Mouse (Mus musculus): ENCODE results near the gene Ccl3. TPM values are rescaled to one million over a fixed set of nuclear protein-coding genes. Genes with fewer than 3 reads are reported as not detected.

Ccl3 gene
- polyA plus RNA-seq (2014; fragmentation: Nextera tagmentation; extraction: Ambion mirVana), result 1.00 and 2.4 TPM in 2 replicates

DNA sequence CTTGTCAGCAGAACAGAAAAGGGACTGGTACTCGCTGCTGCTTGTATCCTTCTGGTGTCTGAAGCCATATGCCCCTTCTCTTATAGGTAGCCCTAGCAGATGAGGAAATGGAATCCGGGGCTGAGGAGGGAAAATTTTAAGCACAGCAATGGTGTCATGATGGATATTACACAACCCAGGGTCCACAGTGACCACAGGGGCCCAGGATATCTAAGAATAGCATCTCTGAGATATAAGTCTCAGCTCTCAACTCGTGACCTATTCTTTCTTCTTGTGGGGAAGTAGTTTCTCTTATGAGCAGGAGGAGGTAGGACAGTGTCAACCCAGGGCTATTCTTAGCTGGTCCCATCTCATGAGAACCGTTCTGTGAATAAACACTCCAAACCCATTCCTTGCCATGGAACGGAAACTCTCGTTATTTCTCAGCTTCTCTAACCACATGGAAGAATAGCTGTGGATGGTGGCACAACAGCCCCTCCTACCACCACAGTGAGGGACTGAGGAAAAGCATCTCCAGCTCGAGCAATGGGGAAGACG, at the start of gene Ccl3:
Gene Ccl3, minus strand, starts transcription at position 51 of the 537 bp plus-strand sequence.
- no peaks in the 10 kb centered on the region for H3K27me3 ChIP-seq (ENCODE audit: control insufficient read depth, insufficient read depth, low read length)
- no peak for DNase-seq
- ATAC-seq (ENCODE audit: low FRiP score, low TSS enrichment), result no peak
- no peak within 1 kb of the TSS for H3K4me2 ChIP-seq (ENCODE audit: low read length)
- no peaks in the 10 kb centered on the region for H3K9me3 ChIP-seq (ENCODE audit: control insufficient read depth, low read length)
- 81% methylated on average over 8 of the region's 8 CpGs for WGBS
- no peaks in the 10 kb centered on the region for H3K4me1 ChIP-seq (ENCODE audit: control insufficient read depth, insufficient read depth, low read length)
- no peak within 1 kb of the TSS for H3K9ac ChIP-seq (replicated peaks; ENCODE audit: low read length)
- no peak within 1 kb of the TSS for H3K27ac ChIP-seq (replicated peaks; ENCODE audit: low read depth, low read length)
- H3K36me3 ChIP-seq (ENCODE audit: control insufficient read depth, insufficient read depth, low read length), result no peaks in the 10 kb centered on the region
- no peak within 1 kb of the TSS for H3K4me3 ChIP-seq (replicated peaks; ENCODE audit: low read depth, low read length)

DNA sequence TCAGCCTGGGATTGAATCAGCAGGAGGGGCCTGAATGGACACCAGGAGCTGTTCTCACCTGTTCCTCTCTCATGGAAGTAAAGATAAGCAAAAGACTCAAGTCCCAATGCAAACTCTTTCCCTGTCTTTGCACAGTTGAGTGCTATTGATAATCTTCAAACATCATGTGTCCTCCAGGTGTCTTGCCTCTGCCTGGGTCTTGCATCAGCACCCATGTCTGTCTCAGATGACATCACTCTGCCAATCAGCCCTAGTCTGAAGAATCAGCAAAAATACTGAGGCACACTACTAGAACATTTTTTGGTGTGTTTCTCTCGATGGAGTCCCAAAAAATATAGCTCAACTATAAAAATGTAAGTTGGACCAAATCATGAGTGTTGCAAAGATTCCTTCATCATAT, 42.9 kb upstream of the Ccl3 start:
- H3K4me3 ChIP-seq (replicated peaks; ENCODE audit: low read depth, low read length), result no peak overlapping the region
- no peak overlapping the region for H3K4me2 ChIP-seq (ENCODE audit: low read length)
- DNase-seq (no peak), ATAC-seq (ENCODE audit: low FRiP score, low TSS enrichment) (no peak)
- no peaks in the 10 kb centered on the region for H3K27me3 ChIP-seq (ENCODE audit: control insufficient read depth, insufficient read depth, low read length)
- no peak overlapping the region for H3K9ac ChIP-seq (replicated peaks; ENCODE audit: low read length)
- H3K9me3 ChIP-seq (ENCODE audit: control insufficient read depth, low read length), result no peaks in the 10 kb centered on the region
- 68% methylated on average over 1 of the region's 1 CpGs for WGBS
- H3K4me1 ChIP-seq (ENCODE audit: control insufficient read depth, insufficient read depth, low read length), result no peaks in the 10 kb centered on the region
- H3K27ac ChIP-seq (replicated peaks; ENCODE audit: low read depth, low read length), result no peak overlapping the region
- H3K36me3 ChIP-seq (ENCODE audit: control insufficient read depth, insufficient read depth, low read length), result no peaks in the 10 kb centered on the region

DNA sequence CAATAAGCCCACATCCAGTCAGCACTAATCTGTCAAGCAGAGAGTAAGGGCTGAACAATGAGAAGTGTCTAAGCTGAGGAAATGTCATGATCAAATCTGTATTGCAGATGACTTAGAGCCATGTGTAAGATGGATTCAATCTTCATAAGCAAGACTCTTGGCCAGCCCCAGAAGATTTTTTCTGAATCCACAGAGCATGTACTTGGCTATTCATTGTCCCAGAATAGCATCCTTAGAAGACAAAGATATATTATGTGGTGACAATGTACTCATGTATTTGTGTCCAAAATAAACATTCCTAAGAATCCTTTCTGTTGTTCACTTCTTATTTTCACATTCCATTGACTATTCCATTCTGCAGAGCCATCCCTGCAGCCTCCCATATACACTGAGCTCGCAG, 40.8 kb upstream of the Ccl3 start:
- no peak overlapping the region for H3K27ac ChIP-seq (replicated peaks; ENCODE audit: low read depth, low read length)
- 86% methylated on average over 1 of the region's 1 CpGs for WGBS
- H3K4me1 ChIP-seq (ENCODE audit: control insufficient read depth, insufficient read depth, low read length), result no peaks in the 10 kb centered on the region
- no peak for ATAC-seq (ENCODE audit: low FRiP score, low TSS enrichment)
- DNase-seq, result no peak
- H3K4me2 ChIP-seq (ENCODE audit: low read length), result no peak overlapping the region
- no peak overlapping the region for H3K9ac ChIP-seq (replicated peaks; ENCODE audit: low read length)
- H3K36me3 ChIP-seq (ENCODE audit: control insufficient read depth, insufficient read depth, low read length), result no peaks in the 10 kb centered on the region
- H3K4me3 ChIP-seq (replicated peaks; ENCODE audit: low read depth, low read length), result no peak overlapping the region
- H3K9me3 ChIP-seq (ENCODE audit: control insufficient read depth, low read length), result no peaks in the 10 kb centered on the region
- H3K27me3 ChIP-seq (ENCODE audit: control insufficient read depth, insufficient read depth, low read length), result no peaks in the 10 kb centered on the region

DNA sequence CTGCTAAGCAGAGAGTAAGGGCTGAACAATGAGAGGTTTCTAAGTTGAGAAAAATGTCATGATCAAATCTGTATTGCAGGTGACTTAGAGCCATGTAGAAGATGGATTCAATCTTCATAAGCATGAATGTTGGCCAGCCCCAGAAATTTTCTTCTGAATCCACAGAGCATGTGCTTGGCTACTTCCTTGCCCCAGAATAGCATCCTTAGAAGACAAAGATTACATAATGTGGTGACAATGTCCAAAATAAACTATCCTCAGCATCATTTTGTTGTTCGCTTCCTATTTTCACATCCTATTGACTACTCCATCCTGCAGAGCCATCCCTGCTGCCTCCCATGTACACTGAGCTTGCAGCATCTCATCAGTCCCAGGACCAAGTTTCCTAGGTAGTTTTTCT, 26.5 kb upstream of the Ccl3 start:
- whole genome bisulfite sequencing, result 94% methylated on average over 1 of the region's 1 CpGs
- no peak for ATAC-seq (ENCODE audit: low FRiP score, low TSS enrichment)
- Histone ChIP-seq H3K36me3 (ENCODE audit: control insufficient read depth, insufficient read depth, low read length) (no peaks in the 10 kb centered on the region), H3K27ac (replicated peaks; ENCODE audit: low read depth, low read length) (no peak overlapping the region), H3K27me3 (ENCODE audit: control insufficient read depth, insufficient read depth, low read length) (no peaks in the 10 kb centered on the region), H3K4me3 (replicated peaks; ENCODE audit: low read depth, low read length) (no peak overlapping the region), H3K4me2 (ENCODE audit: low read length) (no peak overlapping the region), H3K9me3 (ENCODE audit: control insufficient read depth, low read length) (no peaks in the 10 kb centered on the region), H3K4me1 (ENCODE audit: control insufficient read depth, insufficient read depth, low read length) (no peaks in the 10 kb centered on the region), H3K9ac (replicated peaks; ENCODE audit: low read length) (no peak overlapping the region)
- DNase-seq, result no peak

DNA sequence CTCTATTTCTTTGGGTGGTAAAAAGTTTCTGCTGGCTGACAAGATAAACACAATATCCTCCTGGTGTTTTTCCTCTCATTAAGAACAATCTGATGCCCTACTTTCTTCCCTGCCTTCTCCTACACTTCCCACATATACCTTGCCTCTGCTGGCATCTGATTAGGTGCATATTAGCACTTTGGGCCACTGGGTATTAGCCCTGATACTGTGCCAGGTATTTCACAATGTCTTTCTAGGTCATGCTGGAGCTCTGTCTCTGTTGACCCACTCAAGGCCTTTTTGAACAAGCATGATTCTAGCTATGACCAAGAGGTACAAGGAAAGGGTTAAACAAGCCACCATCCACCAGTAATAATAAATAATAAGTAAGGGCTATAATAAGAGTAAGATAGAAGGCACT, 22.6 kb upstream of the Ccl3 start:
- no peaks in the 10 kb centered on the region for H3K36me3 ChIP-seq (ENCODE audit: control insufficient read depth, insufficient read depth, low read length)
- no peak overlapping the region for H3K4me3 ChIP-seq (replicated peaks; ENCODE audit: low read depth, low read length)
- H3K9ac ChIP-seq (replicated peaks; ENCODE audit: low read length), result no peak overlapping the region
- no peak overlapping the region for H3K27ac ChIP-seq (replicated peaks; ENCODE audit: low read depth, low read length)
- no peaks in the 10 kb centered on the region for H3K27me3 ChIP-seq (ENCODE audit: control insufficient read depth, insufficient read depth, low read length)
- DNase-seq, result no peak
- no peaks in the 10 kb centered on the region for H3K4me1 ChIP-seq (ENCODE audit: control insufficient read depth, insufficient read depth, low read length)
- no peak for ATAC-seq (ENCODE audit: low FRiP score, low TSS enrichment)
- no peak overlapping the region for H3K4me2 ChIP-seq (ENCODE audit: low read length)
- H3K9me3 ChIP-seq (ENCODE audit: control insufficient read depth, low read length), result no peaks in the 10 kb centered on the region

DNA sequence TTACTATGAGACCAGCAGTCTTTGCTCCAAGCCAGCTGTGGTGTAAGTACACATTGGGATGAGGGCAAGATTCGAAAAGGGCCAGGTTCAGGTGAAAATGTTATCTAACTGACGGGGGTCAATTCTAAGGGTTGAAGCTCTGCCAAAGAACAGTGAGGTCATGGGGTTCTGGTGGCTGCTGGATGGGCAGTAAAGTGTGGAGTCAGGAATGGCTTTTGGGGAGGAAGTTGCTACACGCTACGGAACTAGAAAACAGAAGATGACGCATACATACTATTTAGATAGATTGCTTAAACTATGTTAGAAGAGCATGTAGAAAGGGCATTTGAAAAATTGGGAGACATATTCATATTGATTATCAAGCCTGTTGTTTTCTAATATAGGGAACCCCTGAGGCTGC, 14.4 kb upstream of the Ccl3 start:
- Histone ChIP-seq H3K9me3 (ENCODE audit: control insufficient read depth, low read length) (no peaks in the 10 kb centered on the region), H3K36me3 (ENCODE audit: control insufficient read depth, insufficient read depth, low read length) (no peaks in the 10 kb centered on the region), H3K27ac (replicated peaks; ENCODE audit: low read depth, low read length) (no peak overlapping the region), H3K4me1 (ENCODE audit: control insufficient read depth, insufficient read depth, low read length) (no peaks in the 10 kb centered on the region), H3K27me3 (ENCODE audit: control insufficient read depth, insufficient read depth, low read length) (no peaks in the 10 kb centered on the region), H3K4me2 (ENCODE audit: low read length) (no peak overlapping the region), H3K9ac (replicated peaks; ENCODE audit: low read length) (no peak overlapping the region), H3K4me3 (replicated peaks; ENCODE audit: low read depth, low read length) (no peak overlapping the region)
- DNase-seq (no peak), ATAC-seq (ENCODE audit: low FRiP score, low TSS enrichment) (no peak)
- WGBS, result 91% methylated on average over 5 of the region's 5 CpGs

DNA sequence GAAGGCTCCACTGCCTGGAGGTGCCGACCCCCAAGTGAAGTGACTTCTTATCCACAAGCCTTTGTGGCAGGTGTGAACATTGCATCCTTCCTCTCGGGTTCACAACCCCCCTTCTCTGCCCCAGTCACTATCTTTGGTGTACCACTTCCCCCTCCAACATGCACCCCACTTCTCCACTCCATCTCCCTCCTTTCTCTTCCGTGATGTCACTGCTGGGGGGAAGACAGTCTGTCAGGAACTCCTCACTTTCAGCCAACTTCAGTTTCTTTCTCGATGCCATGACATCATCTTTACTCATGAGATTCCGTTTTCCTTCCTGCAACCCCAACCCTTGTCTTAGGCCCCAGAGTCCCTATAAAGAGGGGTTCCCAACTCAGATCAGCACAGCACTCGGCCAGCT, 13.0 kb upstream of the Ccl3 start, which contains the start of gene Ccl4:
Gene Ccl4, plus strand, starts transcription at position 381 of the 400 bp plus-strand sequence.
- Histone ChIP-seq H3K4me1 (ENCODE audit: control insufficient read depth, insufficient read depth, low read length) (no peaks in the 10 kb centered on the region), H3K27ac (replicated peaks; ENCODE audit: low read depth, low read length) (no peak within 1 kb of the TSS), H3K4me3 (replicated peaks; ENCODE audit: low read depth, low read length) (no peak within 1 kb of the TSS), H3K4me2 (ENCODE audit: low read length) (no peak within 1 kb of the TSS), H3K9ac (replicated peaks; ENCODE audit: low read length) (no peak within 1 kb of the TSS), H3K9me3 (ENCODE audit: control insufficient read depth, low read length) (no peaks in the 10 kb centered on the region), H3K27me3 (ENCODE audit: control insufficient read depth, insufficient read depth, low read length) (no peaks in the 10 kb centered on the region), H3K36me3 (ENCODE audit: control insufficient read depth, insufficient read depth, low read length) (no peaks in the 10 kb centered on the region)
- 84% methylated on average over 6 of the region's 6 CpGs for WGBS
- no peak for DNase-seq
- no peak for ATAC-seq (ENCODE audit: low FRiP score, low TSS enrichment)

DNA sequence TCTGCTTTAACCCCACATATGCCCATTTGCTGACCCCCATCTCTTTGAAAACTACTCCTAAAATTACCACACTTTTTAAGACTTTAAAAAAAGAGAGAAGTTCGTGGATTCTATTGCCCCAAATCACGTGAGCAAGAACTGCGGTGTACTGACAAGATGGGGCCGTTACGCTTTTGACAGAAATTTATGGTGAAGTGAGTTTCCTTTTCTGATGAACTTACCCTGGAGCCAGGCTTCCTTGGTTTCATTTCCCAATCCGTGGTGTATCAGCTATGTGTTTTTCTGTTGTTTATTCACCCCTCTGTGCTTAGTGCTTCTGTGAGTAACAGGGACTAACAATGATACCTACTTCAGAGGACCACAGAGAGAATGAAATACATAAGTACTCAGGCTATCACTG, 9.6 kb upstream of the Ccl3 start:
- no peak for DNase-seq
- 85% methylated on average over 6 of the region's 6 CpGs for WGBS
- no peak overlapping the region for H3K9ac ChIP-seq (replicated peaks; ENCODE audit: low read length)
- H3K27me3 ChIP-seq (ENCODE audit: control insufficient read depth, insufficient read depth, low read length), result no peaks in the 10 kb centered on the region
- no peak overlapping the region for H3K27ac ChIP-seq (replicated peaks; ENCODE audit: low read depth, low read length)
- no peaks in the 10 kb centered on the region for H3K9me3 ChIP-seq (ENCODE audit: control insufficient read depth, low read length)
- H3K4me2 ChIP-seq (ENCODE audit: low read length), result no peak overlapping the region
- ATAC-seq (ENCODE audit: low FRiP score, low TSS enrichment), result no peak
- no peak overlapping the region for H3K4me3 ChIP-seq (replicated peaks; ENCODE audit: low read depth, low read length)
- no peaks in the 10 kb centered on the region for H3K4me1 ChIP-seq (ENCODE audit: control insufficient read depth, insufficient read depth, low read length)
- H3K36me3 ChIP-seq (ENCODE audit: control insufficient read depth, insufficient read depth, low read length), result no peaks in the 10 kb centered on the region

DNA sequence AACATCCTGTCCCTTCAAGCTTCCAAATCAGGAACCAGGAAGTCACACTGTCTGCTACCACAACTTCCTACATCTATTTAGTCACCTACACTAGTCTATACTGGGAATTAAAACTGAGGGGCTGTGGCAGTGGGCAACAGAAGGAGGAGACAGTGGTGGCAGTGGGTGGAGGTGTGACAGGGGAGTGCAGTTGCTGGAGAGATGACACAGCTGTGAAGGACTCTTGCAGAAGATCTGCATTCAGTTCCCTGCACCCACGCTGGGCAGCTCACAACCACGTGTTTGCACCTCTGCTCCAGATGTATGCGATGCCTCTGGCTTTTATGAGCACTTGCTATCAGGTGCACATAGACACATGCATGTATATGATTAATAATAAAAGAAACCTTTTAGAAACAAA, 8.4 kb upstream of the Ccl3 start:
- H3K4me3 ChIP-seq (replicated peaks; ENCODE audit: low read depth, low read length), result no peak overlapping the region
- no peak for ATAC-seq (ENCODE audit: low FRiP score, low TSS enrichment)
- 91% methylated on average over 3 of the region's 3 CpGs for WGBS

More for the DNA sequence above, 8.4 kb upstream of the Ccl3 start:
- Histone ChIP-seq H3K4me2 (ENCODE audit: low read length) (no peak overlapping the region), H3K36me3 (ENCODE audit: control insufficient read depth, insufficient read depth, low read length) (no peaks in the 10 kb centered on the region), H3K9me3 (ENCODE audit: control insufficient read depth, low read length) (no peaks in the 10 kb centered on the region), H3K9ac (replicated peaks; ENCODE audit: low read length) (no peak overlapping the region), H3K4me1 (ENCODE audit: control insufficient read depth, insufficient read depth, low read length) (no peaks in the 10 kb centered on the region), H3K27ac (replicated peaks; ENCODE audit: low read depth, low read length) (no peak overlapping the region), H3K27me3 (ENCODE audit: control insufficient read depth, insufficient read depth, low read length) (no peaks in the 10 kb centered on the region)
- DNase-seq, result no peak

Measured in midbrain, embryonic 14.5 days (tissue).